Mouse (Mus musculus): ENCODE results near the gene Acer2. TPM values are rescaled to one million over a fixed set of nuclear protein-coding genes. Genes with fewer than 3 reads are reported as not detected.
"Not testable (repeated sequence)": the region's sequence is repeated elsewhere in the genome, so short reads cannot be mapped to it uniquely, and the experiment has no call there.

Acer2 gene
- 179 and 323 TPM in 2 replicates for polyA plus RNA-seq (2012; rRNA removed)

DNA sequence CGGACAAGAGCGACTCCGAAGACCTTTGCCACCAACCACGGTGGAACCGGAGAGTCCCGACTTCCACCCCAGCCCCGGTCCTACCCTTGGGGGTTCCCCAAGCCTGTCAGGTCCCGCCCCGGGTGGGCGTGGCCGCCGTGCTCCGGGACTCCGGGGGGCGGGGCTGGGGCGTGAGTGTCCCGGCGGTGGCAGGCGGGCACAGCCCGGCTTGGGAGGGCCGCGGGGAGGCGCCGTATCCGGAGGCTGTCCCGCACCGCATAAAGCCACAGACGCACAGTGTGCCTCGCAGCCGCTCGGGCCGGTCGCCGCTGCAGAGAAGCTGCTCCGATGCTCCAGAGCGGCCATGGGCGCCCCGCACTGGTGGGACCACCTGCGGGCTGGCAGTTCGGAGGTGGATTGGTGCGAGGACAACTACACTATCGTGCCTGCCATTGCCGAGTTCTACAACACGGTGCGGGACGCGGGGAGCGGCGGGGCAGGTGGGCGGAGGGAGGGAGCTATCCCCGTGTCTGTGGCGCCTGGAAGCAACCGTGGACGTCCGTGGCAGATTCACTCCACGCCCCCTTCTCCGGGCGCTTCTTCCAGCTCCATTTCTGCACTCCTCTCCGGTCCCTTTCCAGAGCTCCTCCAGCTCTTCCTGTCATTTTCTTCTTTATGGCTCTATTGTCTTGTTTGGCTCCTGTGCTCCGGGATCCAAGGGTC lies at the start of gene Acer2:
Gene Acer2, plus strand, starts transcription at position 251 of the 702 bp plus-strand sequence.
- Histone ChIP-seq H3K4me3 (replicated peaks; ENCODE audit: extremely low read depth, low read depth, low read length) (peak within 1 kb of the TSS; percentile 97), H3K4me1 (ENCODE audit: control insufficient read depth, insufficient read depth, low read length) (no peaks in the 10 kb centered on the region)
- peak; percentile 89 for DNase-seq
- under 1% methylated on average over 58 of the region's 60 CpGs for WGBS
- no peak for TF ChIP-seq CTCF (IDR thresholded peaks at IDR 0.05; ENCODE audit: insufficient read depth, low read length)
- TF ChIP-seq POLR2A (IDR thresholded peaks at IDR 0.05; ENCODE audit: borderline replicate concordance, extremely low read depth, low read depth, low read length), result peak; percentile 99

DNA sequence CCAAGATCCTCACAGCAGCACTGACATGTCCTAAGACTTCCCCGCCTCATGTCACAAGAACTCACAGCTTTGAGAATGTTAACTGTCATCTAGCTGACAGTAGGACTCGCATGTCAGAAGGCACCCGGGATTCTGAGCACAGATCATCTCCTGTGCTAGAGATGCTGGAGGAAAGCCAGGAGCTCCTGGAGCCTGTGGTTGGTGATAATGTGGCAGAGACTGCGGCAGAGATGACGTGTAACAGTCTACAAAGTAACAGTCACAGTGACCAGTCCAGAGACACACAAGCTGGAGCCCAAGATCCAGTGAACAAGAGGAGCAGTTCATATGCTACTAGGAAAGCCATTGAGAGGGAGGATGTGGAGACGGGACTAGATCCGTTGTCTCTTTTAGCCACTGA lies 49.1 kb upstream of the Acer2 start:
- Histone ChIP-seq H3K4me3 (replicated peaks; ENCODE audit: extremely low read depth, low read depth, low read length) (no peak overlapping the region), H3K4me1 (ENCODE audit: control insufficient read depth, insufficient read depth, low read length) (no peaks in the 10 kb centered on the region)
- whole genome bisulfite sequencing, result 89% methylated on average over 7 of the region's 7 CpGs
- no peak for DNase-seq
- TF ChIP-seq POLR2A (IDR thresholded peaks at IDR 0.05; ENCODE audit: borderline replicate concordance, extremely low read depth, low read depth, low read length) (no peak), CTCF (IDR thresholded peaks at IDR 0.05; ENCODE audit: insufficient read depth, low read length) (no peak)

DNA sequence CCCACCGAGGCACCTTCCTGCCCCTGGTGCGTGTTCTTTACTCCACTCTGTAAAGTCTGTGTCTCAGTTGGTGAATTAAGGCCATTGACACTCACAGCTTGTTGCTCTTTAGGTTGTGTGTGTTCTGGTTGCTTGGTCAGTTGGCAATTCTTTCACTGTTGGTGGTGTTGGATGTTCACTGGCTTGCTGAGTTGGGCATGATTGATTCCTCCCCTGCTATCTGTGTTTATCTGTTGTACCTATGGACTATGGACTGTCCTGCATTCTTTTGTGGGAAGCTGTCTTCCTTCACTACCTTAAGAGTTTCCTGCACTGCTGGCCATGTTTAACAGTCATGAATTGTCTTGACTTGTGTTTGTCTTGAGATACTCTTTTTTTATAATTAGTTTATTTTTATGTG lies 42.3 kb upstream of the Acer2 start:
- WGBS, result 80% methylated on average over 2 of the region's 2 CpGs

DNA sequence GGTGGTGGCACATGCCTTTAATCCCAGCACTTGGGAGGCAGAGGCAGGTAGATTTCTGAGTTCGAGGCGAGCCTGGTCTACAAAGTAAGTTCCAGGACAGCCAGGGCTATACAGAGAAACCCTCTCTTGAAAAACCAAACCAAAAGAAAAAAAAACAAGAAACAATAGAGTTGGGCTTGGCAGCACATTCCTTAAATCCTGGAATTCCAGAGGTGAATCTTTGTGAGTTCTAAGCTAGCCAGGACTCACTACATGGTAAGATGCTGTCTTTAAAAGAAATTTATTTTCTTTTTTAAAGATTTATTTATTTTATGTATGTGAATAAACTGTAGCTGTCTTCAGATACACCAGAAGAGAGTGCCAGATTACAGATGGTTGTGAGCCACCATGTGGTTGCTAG lies 33.1 kb upstream of the Acer2 start:
- H3K4me1 ChIP-seq (ENCODE audit: control insufficient read depth, insufficient read depth, low read length); DNase-seq; H3K4me3 ChIP-seq (replicated peaks; ENCODE audit: extremely low read depth, low read depth, low read length): not testable (repeated sequence)
- 98% methylated on average over 2 of the region's 2 CpGs for WGBS

More for the DNA sequence above, 42.3 kb upstream of the Acer2 start:
- Histone ChIP-seq H3K4me3 (replicated peaks; ENCODE audit: extremely low read depth, low read depth, low read length) (no peak overlapping the region), H3K4me1 (ENCODE audit: control insufficient read depth, insufficient read depth, low read length) (no peaks in the 10 kb centered on the region)
- DNase-seq, result no peak
- TF ChIP-seq CTCF (IDR thresholded peaks at IDR 0.05; ENCODE audit: insufficient read depth, low read length) (no peak), POLR2A (IDR thresholded peaks at IDR 0.05; ENCODE audit: borderline replicate concordance, extremely low read depth, low read depth, low read length) (no peak)

DNA sequence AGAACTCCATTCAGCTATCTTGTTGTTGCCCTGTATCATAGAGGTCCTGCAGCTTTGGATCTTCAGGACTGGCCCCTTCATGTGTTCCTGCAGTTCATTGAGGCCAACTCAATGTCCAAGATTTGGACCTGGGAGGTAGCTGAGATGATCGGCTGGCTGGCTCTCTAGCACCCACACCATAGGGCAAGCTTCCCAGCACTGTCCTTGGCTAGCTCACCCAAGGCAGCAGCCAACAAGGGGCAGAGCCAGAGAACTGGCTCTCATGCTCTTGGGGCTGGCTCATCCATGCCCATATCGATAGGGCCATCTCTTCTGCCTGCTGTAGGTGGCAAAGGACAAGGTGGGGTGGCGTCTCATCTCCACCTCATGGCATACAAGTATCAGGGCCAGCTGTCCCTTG lies 28.8 kb upstream of the Acer2 start:
- Histone ChIP-seq H3K4me1 (ENCODE audit: control insufficient read depth, insufficient read depth, low read length) (no peaks in the 10 kb centered on the region), H3K4me3 (replicated peaks; ENCODE audit: extremely low read depth, low read depth, low read length) (no peak overlapping the region)
- no peak for DNase-seq
- 89% methylated on average over 3 of the region's 3 CpGs for WGBS
- TF ChIP-seq POLR2A (IDR thresholded peaks at IDR 0.05; ENCODE audit: borderline replicate concordance, extremely low read depth, low read depth, low read length) (no peak), CTCF (IDR thresholded peaks at IDR 0.05; ENCODE audit: insufficient read depth, low read length) (no peak)

DNA sequence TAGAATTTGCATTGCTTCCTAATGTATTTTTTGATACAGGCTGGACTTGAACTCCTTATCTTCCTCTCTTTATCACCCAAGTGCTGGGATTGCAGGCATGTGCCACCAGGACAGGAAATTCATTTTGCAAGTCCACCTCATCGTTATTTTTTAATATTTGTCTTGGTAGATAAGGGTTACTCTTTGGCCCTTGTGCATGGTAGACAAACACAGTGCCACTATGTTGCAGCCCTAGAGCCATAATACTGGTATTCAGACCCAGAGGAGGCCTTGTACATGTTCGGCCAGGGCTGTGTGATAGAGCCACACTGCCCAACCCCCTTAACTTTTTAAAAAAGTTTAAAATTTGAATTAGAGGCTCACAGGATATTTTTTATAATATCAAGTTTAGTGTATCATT lies 26.9 kb upstream of the Acer2 start:
- WGBS, result 54% methylated on average over 2 of the region's 2 CpGs

DNA sequence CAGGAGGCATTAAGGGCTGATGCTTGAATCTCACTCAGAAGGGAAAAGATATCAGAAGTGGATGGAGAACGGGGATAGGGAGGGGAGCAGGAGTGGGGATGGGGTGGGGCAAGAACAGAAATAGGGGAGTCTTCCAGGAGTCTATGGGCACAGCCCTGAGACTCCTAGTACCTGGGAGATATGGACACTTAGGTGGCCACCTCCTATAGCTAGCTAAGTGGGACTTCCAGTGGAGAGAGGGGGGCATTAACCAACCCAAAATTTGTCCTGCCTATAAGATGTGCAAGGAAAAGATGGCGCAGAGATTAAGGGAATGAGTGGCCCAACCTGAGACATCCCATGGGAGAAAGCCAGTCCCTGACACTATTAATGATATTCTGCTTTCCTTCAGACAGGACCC lies 22.9 kb upstream of the Acer2 start:
- Histone ChIP-seq H3K4me3 (replicated peaks; ENCODE audit: extremely low read depth, low read depth, low read length) (no peak overlapping the region), H3K4me1 (ENCODE audit: control insufficient read depth, insufficient read depth, low read length) (no peaks in the 10 kb centered on the region; the same call in 1 of the 2 replicates)
- 89% methylated on average over 2 of the region's 2 CpGs for WGBS
- no peak for TF ChIP-seq CTCF (IDR thresholded peaks at IDR 0.05; ENCODE audit: insufficient read depth, low read length)
- TF ChIP-seq POLR2A (IDR thresholded peaks at IDR 0.05; ENCODE audit: borderline replicate concordance, extremely low read depth, low read depth, low read length), result no peak
- no peak for DNase-seq

More for the DNA sequence above, 26.9 kb upstream of the Acer2 start:
- no peak for DNase-seq
- H3K4me1 ChIP-seq (ENCODE audit: control insufficient read depth, insufficient read depth, low read length), result no peaks in the 10 kb centered on the region
- no peak for TF ChIP-seq POLR2A (IDR thresholded peaks at IDR 0.05; ENCODE audit: borderline replicate concordance, extremely low read depth, low read depth, low read length)
- TF ChIP-seq CTCF (IDR thresholded peaks at IDR 0.05; ENCODE audit: insufficient read depth, low read length), result no peak
- H3K4me3 ChIP-seq (replicated peaks; ENCODE audit: extremely low read depth, low read depth, low read length), result no peak overlapping the region

DNA sequence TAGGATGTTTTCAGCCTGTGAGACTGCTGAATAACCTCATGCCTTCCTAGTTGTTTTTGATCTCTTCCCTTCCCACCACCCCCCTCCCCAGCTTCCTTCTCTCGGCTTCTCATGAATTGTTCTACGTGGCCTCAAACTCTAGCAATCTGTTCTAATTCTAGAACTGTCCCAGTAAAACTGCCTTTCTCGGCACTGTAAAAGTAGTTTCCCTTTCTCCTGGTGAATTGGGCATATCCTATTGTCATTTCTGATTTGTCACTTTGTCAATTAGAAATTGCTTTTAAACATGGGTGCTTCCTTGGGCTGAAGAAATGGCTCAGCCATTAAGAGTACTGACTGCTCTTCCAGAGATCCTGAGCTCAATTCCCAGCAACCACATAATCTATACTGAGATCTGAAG lies 22.2 kb upstream of the Acer2 start:
- TF ChIP-seq POLR2A (IDR thresholded peaks at IDR 0.05; ENCODE audit: borderline replicate concordance, extremely low read depth, low read depth, low read length) (no peak), CTCF (IDR thresholded peaks at IDR 0.05; ENCODE audit: insufficient read depth, low read length) (no peak)
- WGBS, result 56% methylated on average over 3 of the region's 3 CpGs
- Histone ChIP-seq H3K4me3 (replicated peaks; ENCODE audit: extremely low read depth, low read depth, low read length) (no peak overlapping the region), H3K4me1 (ENCODE audit: control insufficient read depth, insufficient read depth, low read length) (no peaks in the 10 kb centered on the region; the same call in 1 of the 2 replicates)
- DNase-seq, result no peak

DNA sequence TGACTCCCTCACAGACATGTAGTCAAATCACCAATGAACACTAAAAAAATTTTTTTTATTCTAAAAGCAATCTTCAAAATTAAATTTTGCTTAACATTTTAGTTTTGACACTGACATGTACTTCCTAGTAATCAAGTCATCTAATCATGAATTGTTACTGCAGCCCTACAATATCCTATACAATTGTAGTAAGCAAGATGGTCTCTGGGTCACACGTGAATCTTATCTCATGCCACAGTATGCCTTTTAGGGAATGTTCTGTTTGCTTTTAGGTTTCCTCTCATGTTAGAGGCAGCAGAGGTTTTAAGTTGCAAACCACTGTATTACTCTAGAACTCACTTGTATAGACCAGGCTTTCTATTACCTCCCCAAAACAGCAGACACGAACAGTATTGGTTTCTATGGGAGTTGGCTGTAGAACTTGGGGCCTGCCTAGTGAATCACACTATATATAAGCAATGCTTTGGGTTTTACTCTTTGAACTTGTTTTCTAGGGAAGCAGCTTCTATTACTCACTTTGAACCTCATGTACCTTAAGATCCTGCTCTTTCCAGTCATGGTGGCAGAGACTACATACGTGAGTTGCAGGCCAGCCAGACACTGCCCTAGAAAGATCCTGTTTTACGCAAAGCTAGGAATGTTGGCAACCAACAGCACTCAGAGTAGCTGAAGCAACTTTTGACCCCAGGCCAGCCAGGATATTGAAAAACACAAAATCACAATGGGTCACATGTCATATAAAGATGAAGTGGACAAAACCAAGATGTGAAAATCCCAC lies 21.2 kb upstream of the Acer2 start:
- TF ChIP-seq POLR2A (IDR thresholded peaks at IDR 0.05; ENCODE audit: borderline replicate concordance, extremely low read depth, low read depth, low read length) (no peak), CTCF (IDR thresholded peaks at IDR 0.05; ENCODE audit: insufficient read depth, low read length) (no peak)
- WGBS, result 50% methylated on average over 4 of the region's 4 CpGs
- no peak overlapping the region for H3K4me3 ChIP-seq (replicated peaks; ENCODE audit: extremely low read depth, low read depth, low read length)
- no peak for DNase-seq
- H3K4me1 ChIP-seq (ENCODE audit: control insufficient read depth, insufficient read depth, low read length), result no peaks in the 10 kb centered on the region; the same call in none of the 2 replicates

Measured in lung, adult 2 months (tissue).